Mouse (Mus musculus) limb, embryonic 10.5 days (tissue): ENCODE data around the gene Sars2. TPM values are rescaled to one million over a fixed set of nuclear protein-coding genes. Genes with fewer than 3 reads are reported as not detected.

Experiments
- DNase-seq: peaks from one replicate; pipeline ENCODE4 v3.0.0-alpha.2; 2017; ENCODE audit warnings: low spot score
- H3K27ac ChIP-seq: fragments of 300-500 bp; sonication (generic); 2 replicates; pipeline ENCODE4 v1.5.1; 2016; ENCODE audit warnings: mild to moderate bottlenecking
- H3K27me3 ChIP-seq: fragments of 300-500 bp; sonication (generic); 2 replicates; pipeline ENCODE4 v1.6.1; 2016; ENCODE audit warnings: low read depth, mild to moderate bottlenecking; ENCODE audit not compliant: poor library complexity, severe bottlenecking
- H3K36me3 ChIP-seq: fragments of 300-500 bp; sonication (generic); 2 replicates; pipeline ENCODE4 v1.6.1; 2016; ENCODE audit warnings: mild to moderate bottlenecking, moderate library complexity
- H3K4me1 ChIP-seq: fragments of 300-500 bp; sonication (generic); 2 replicates; pipeline ENCODE4 v1.6.1; 2016
- H3K4me3 ChIP-seq: fragments of 300-500 bp; sonication (generic); 2 replicates; pipeline ENCODE4 v1.5.1; 2016; ENCODE audit warnings: mild to moderate bottlenecking, moderate library complexity
- H3K9me3 ChIP-seq: fragments of 300-500 bp; sonication (generic); replicated peaks from 2 replicates; pipeline ENCODE4 v1.6.1; 2016; ENCODE audit warnings: mild to moderate bottlenecking
- WGBS: fragments of 180-500 bp; shearing (Covaris S2); methylation state at CpG from one replicate; pipeline ENCODE4 v1.1.7; 2016; 5-methylcytosine and 5-hydroxymethylcytosine counted together
- polyA plus RNA-seq: library from polyadenylated mRNA; unstranded; fragments of >200 nt; fragmentation: Nextera tagmentation; extraction: Ambion mirVana; gene quantifications from 2 replicates; pipeline ENCODE4 v1.2.1, GENCODE M21; 2016

Sars2 gene
- polyA plus RNA-seq, 1 experiment from 2014 or later = 43.9 TPM

DNA sequence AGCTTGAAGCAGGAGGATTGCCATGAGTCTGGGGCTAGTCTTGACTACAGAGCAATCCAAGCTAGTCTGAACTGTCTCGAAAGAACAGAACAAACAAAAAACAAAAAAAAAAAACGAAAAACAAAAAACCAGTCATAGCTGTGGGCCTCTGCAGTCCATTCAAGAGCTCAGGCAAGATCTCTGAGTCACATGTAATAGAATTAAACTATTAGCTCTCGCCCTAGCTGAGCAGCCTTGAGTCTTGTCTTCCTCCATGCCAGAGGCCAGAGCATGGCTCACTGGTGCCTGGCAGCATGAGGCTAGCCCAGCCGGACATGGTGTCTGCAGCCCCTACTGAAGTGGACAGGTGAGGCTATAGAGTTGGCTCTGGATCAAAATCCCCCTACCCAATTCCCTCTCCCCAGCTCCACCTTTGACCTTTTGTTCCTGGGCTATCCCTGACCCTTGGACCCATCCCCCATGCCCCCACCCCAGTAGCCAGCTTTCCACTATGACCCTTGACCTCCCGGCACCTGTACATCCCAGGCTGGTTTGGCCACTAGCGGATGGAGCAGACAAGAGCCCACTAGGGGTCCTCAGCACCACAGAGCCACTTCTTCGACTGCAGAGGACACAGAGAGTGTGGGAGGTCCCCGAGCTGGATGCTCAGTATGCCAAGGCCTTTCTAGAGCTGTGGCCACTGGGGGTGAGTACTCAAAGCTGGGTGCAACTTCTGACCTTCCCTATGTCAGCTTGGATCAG lies 48.4 kb downstream of the Sars2 start:
- Histone ChIP-seq H3K9me3 (no peaks in the 10 kb centered on the region), H3K36me3 (peaks cover 27% of the 10 kb centered on the region), H3K4me3 (no peak overlapping the region), H3K27ac (peak overlapping the region; percentile 75; the same call in 1 of the 2 replicates), H3K4me1 (peaks cover 51% of the 10 kb centered on the region), H3K27me3 (no peaks in the 10 kb centered on the region)
- 61% methylated on average over 8 of the region's 8 CpGs for WGBS
- DNase-seq = no peak

- Histone ChIP-seq H3K27ac (peak overlapping the region; percentile 76), H3K27me3 (no peaks in the 10 kb centered on the region), H3K4me1 (peaks cover 62% of the 10 kb centered on the region), H3K4me3 (no peak overlapping the region), H3K36me3 (peaks cover 13% of the 10 kb centered on the region), H3K9me3 (no peaks in the 10 kb centered on the region)
- DNase-seq = no peak
Observed at GRCm38 (mm10) chr7:28791706-28792105, 49.9 kb downstream of the Sars2 start.

GRCm38 (mm10) chr7:28792391-28793185 lies 50.8 kb downstream of the Sars2 start:
- H3K4me3 ChIP-seq = no peak overlapping the region
- peaks cover 63% of the 10 kb centered on the region for H3K4me1 ChIP-seq
- no peak for DNase-seq
- H3K36me3 ChIP-seq = peaks cover 7% of the 10 kb centered on the region; the same call in 1 of the 2 replicates
- no peaks in the 10 kb centered on the region for H3K9me3 ChIP-seq
- no peaks in the 10 kb centered on the region for H3K27me3 ChIP-seq
- 78% methylated on average over 14 of the region's 14 CpGs for WGBS
- peak overlapping the region; percentile 76 for H3K27ac ChIP-seq

DNA sequence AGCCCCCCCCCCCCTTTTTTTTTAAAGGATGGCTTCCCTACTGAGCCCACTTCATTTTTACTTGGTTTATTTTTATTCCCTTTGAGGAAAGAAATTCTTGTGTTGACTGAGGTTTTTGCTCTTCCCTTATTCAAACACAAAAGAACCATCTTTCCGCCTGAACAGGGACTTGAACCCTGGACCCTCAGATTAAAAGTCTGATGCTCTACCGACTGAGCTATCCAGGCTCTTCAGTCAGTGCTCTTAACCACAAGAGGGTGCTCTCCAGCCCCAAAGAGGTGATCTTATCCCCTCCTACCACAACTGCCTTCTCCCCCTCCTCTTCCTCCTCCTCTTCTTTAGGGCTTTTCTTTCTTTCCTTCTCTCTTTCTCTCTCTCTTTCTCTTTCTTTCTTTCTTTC lies 52.0 kb downstream of the Sars2 start:
- Histone ChIP-seq H3K4me1 (peaks cover 53% of the 10 kb centered on the region), H3K4me3 (no peak overlapping the region), H3K36me3 (no peaks in the 10 kb centered on the region), H3K9me3 (no peaks in the 10 kb centered on the region), H3K27ac (no peak overlapping the region), H3K27me3 (no peaks in the 10 kb centered on the region)
- 51% methylated on average over 2 of the region's 2 CpGs for WGBS
- DNase-seq = no peak

GRCm38 (mm10) chr7:28794496-28794895 lies 52.7 kb downstream of the Sars2 start:
- Histone ChIP-seq H3K4me1 (peaks cover 48% of the 10 kb centered on the region), H3K4me3 (no peak overlapping the region), H3K27me3 (no peaks in the 10 kb centered on the region), H3K36me3 (no peaks in the 10 kb centered on the region), H3K27ac (no peak overlapping the region), H3K9me3 (no peaks in the 10 kb centered on the region)
- 86% methylated on average over 3 of the region's 3 CpGs for WGBS
- no peak for DNase-seq

- H3K4me3 ChIP-seq = no peak overlapping the region
- H3K9me3 ChIP-seq = no peaks in the 10 kb centered on the region
- DNase-seq = no peak
- WGBS = 79% methylated on average over 15 of the region's 15 CpGs
- H3K36me3 ChIP-seq = no peaks in the 10 kb centered on the region
- H3K4me1 ChIP-seq = peaks cover 34% of the 10 kb centered on the region
- peak overlapping the region; percentile 63 for H3K27ac ChIP-seq
- H3K27me3 ChIP-seq = no peaks in the 10 kb centered on the region
Observed at GRCm38 (mm10) chr7:28795832-28796231, 54.0 kb downstream of the Sars2 start.

DNA sequence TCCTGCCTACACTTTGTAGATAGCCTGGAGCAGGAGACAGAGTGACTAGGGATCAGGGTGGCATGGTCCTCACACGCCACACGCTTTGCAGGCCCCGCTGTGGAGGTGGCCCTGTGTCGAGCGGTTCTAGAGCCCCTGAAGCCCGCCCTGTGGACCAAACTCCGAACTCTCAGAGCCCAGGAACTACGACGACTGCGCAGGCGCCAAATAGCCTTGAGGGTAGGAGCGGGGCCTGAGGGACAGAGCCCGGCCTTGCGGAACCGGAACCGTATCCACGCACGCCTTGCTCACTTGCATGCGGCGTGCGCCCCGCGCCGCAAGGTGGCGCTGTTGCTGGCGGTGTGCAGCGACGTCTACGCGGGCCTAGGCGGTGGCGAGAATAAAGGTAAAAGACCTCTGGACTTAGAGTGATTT lies 54.8 kb downstream of the Sars2 start:
- H3K27ac ChIP-seq = peak overlapping the region; percentile 81
- peak; percentile 84 for DNase-seq

GRCm38 (mm10) chr7:28799994-28800393 lies 58.2 kb downstream of the Sars2 start:
- Histone ChIP-seq H3K27me3 (no peaks in the 10 kb centered on the region), H3K36me3 (no peaks in the 10 kb centered on the region), H3K27ac (no peak overlapping the region), H3K9me3 (no peaks in the 10 kb centered on the region), H3K4me3 (no peak overlapping the region), H3K4me1 (peaks cover 49% of the 10 kb centered on the region)
- 89% methylated on average over 9 of the region's 9 CpGs for whole genome bisulfite sequencing
- DNase-seq = no peak

More for the DNA sequence above, 54.8 kb downstream of the Sars2 start:
- Histone ChIP-seq H3K27me3 (no peaks in the 10 kb centered on the region), H3K4me1 (peaks cover 34% of the 10 kb centered on the region), H3K9me3 (no peaks in the 10 kb centered on the region), H3K36me3 (no peaks in the 10 kb centered on the region), H3K4me3 (peak overlapping the region; percentile 36)
- WGBS = 16% methylated on average over 32 of the region's 32 CpGs

- no peak overlapping the region for H3K4me3 ChIP-seq
- H3K27ac ChIP-seq = peak overlapping the region; percentile 85
- H3K27me3 ChIP-seq = no peaks in the 10 kb centered on the region
- WGBS = 75% methylated on average over 3 of the region's 3 CpGs
- no peaks in the 10 kb centered on the region for H3K9me3 ChIP-seq
- H3K4me1 ChIP-seq = peaks cover 40% of the 10 kb centered on the region
- no peaks in the 10 kb centered on the region for H3K36me3 ChIP-seq
- no peak for DNase-seq
Observed at GRCm38 (mm10) chr7:28801451-28801850, 59.7 kb downstream of the Sars2 start.

DNA sequence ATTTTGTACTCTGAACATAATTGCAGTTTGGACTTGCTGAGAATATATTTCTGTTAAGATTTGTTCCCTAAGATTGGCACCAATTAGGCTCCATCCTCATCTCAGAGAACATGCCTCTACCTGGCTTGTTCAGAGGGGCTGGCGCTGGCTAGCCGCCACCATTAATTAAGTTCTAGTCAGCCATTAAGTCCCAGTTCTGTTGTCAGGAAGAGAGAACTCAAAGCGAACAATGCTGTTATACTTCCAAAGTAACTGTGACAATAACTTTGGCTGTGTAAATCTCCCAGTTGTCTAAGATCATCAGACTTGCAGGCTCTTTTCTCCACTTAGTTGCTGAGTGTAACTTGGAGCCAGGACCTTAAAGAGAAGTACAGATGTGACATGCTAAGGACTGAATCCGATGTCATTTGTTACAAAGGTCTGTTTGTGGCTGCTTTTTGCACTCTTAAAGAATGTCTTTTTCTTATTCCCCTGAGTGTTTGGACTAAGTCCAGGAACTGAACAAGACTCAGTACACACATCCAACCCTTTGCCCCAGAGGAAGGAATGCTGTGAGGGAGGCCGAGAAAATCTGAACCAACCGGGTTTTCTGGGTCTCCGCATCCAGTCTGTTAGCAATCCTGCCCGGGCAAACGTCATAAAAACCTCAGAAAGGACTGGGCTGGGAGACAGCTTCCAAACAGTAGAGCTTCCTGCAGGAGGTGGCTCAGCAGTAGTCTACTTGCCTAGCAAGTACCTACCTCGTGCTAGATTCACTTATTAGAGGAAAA lies 60.3 kb downstream of the Sars2 start:
- Histone ChIP-seq H3K27ac (peak overlapping the region; percentile 85), H3K9me3 (no peaks in the 10 kb centered on the region), H3K4me1 (peaks cover 36% of the 10 kb centered on the region), H3K4me3 (peak overlapping the region; percentile 25), H3K27me3 (no peaks in the 10 kb centered on the region), H3K36me3 (no peaks in the 10 kb centered on the region)
- DNase-seq = no peak
- 29% methylated on average over 10 of the region's 10 CpGs for WGBS

- Histone ChIP-seq H3K4me1 (peaks cover 42% of the 10 kb centered on the region), H3K4me3 (peak overlapping the region; percentile 25), H3K27ac (peak overlapping the region; percentile 85), H3K36me3 (no peaks in the 10 kb centered on the region), H3K27me3 (no peaks in the 10 kb centered on the region), H3K9me3 (no peaks in the 10 kb centered on the region)
- 12% methylated on average over 10 of the region's 10 CpGs for WGBS
- DNase-seq = no peak
Observed at GRCm38 (mm10) chr7:28802846-28803588, 61.2 kb downstream of the Sars2 start.
